In genomic region chr8:84856434-84856833, GRCm38 (mm10) we compare ENCODE assay signal across 8 mouse cellular contexts. TPM values are rescaled to one million over a fixed set of nuclear protein-coding genes. Genes with fewer than 3 reads are reported as not detected.
A peak's percentile ranks its signal among the peaks of the same experiment; 100 is the strongest.
DNase-seq lines count a peak whose midpoint lies in the region; ATAC-seq and TF ChIP-seq lines count a peak whose summit lies in the region.

No protein-coding gene starts in this region.

- peaks cover 17% of the 10 kb centered on the region for H3K4me1 ChIP-seq in heart, embryonic 10.5 days
- peaks cover 48% of the 10 kb centered on the region for H3K4me1 ChIP-seq in E14TG2a.4 (replicated peaks; ENCODE audit: low read depth, low read length)
- peaks cover 6% of the 10 kb centered on the region; the same call in 1 of the 2 replicates for H3K4me1 ChIP-seq in forebrain, postnatal 0 days (ENCODE audit: insufficient read depth)
- H3K4me1 ChIP-seq in liver, postnatal 0 days (ENCODE audit: insufficient read depth): peaks cover 14% of the 10 kb centered on the region

- peaks cover 26% of the 10 kb centered on the region for H3K36me3 ChIP-seq in heart, embryonic 10.5 days
- H3K36me3 ChIP-seq in E14TG2a.4 (ENCODE audit: insufficient read depth, low read length): peaks cover 33% of the 10 kb centered on the region
- peaks cover 23% of the 10 kb centered on the region for H3K36me3 ChIP-seq in forebrain, postnatal 0 days (ENCODE audit: insufficient read depth)
- H3K36me3 ChIP-seq in liver, postnatal 0 days (replicated peaks; ENCODE audit: insufficient read depth, low read length): peaks cover 21% of the 10 kb centered on the region

- DNase-seq in heart, embryonic 10.5 days (ENCODE audit: low spot score): no peak
- no peak for DNase-seq in heart, postnatal 36 days
- no peak for DNase-seq in forebrain, postnatal 0 days
- DNase-seq in liver, postnatal 0 days: no peak
- no peak for DNase-seq in adrenal gland, postnatal 10 days
- no peak for DNase-seq in MN1 (ENCODE audit: low spot score)
- DNase-seq in layer of hippocampus, postnatal 25 days (ENCODE audit: extremely low spot score in 1 of 2, low spot score in 1 of 2): no peak

- no peaks in the 10 kb centered on the region for H3K9me3 ChIP-seq in heart, embryonic 10.5 days
- no peaks in the 10 kb centered on the region for H3K9me3 ChIP-seq in E14TG2a.4 (ENCODE audit: low read length)
- no peaks in the 10 kb centered on the region for H3K9me3 ChIP-seq in forebrain, postnatal 0 days (ENCODE audit: low read length)
- no peaks in the 10 kb centered on the region for H3K9me3 ChIP-seq in liver, postnatal 0 days (ENCODE audit: low read length)

- H3K4me2 ChIP-seq in forebrain, postnatal 0 days (ENCODE audit: low read depth): peak overlapping the region; percentile 70; the same call in 1 of the 2 replicates
- H3K4me2 ChIP-seq in liver, postnatal 0 days (ENCODE audit: low read depth, low read length): peak overlapping the region; percentile 87; the same call in 1 of the 2 replicates

- 89% methylated on average over 3 of the region's 3 CpGs for WGBS in heart, embryonic 10.5 days
- 97% methylated on average over 3 of the region's 3 CpGs for WGBS in forebrain, postnatal 0 days
- WGBS in liver, postnatal 0 days (ENCODE audit: insufficient replicate concordance): 90% methylated on average over 3 of the region's 3 CpGs

- peak overlapping the region; percentile 98 for H3K4me3 ChIP-seq in heart, embryonic 10.5 days
- H3K4me3 ChIP-seq in E14TG2a.4 (replicated peaks; ENCODE audit: low read length): peak overlapping the region; percentile 100; the same call in 1 of the 2 replicates
- H3K4me3 ChIP-seq in forebrain, postnatal 0 days (ENCODE audit: low read depth, low read length): peak overlapping the region; percentile 78; the same call in 1 of the 2 replicates
- H3K4me3 ChIP-seq in liver, postnatal 0 days (ENCODE audit: low read depth, low read length): peak overlapping the region; percentile 89; the same call in 1 of the 2 replicates

- intact Hi-C loops in heart, postnatal 36 days (cut with DNase I): loop anchor here (5.0 kb wide), 1 partner anchor 1766 kb away; the partner anchor contains the start of gene Lonp2

- peak overlapping the region; percentile 96 for H3K27ac ChIP-seq in heart, embryonic 10.5 days
- H3K27ac ChIP-seq in forebrain, postnatal 0 days (ENCODE audit: low read depth, low read length): no peak overlapping the region; the same call in 1 of the 2 replicates
- H3K27ac ChIP-seq in liver, postnatal 0 days (ENCODE audit: low read depth): no peak overlapping the region

- no peaks in the 10 kb centered on the region for H3K27me3 ChIP-seq in heart, embryonic 10.5 days (ENCODE audit: insufficient read depth, poor library complexity, severe bottlenecking)
- H3K27me3 ChIP-seq in E14TG2a.4 (ENCODE audit: insufficient read depth, low read length): no peaks in the 10 kb centered on the region
- H3K27me3 ChIP-seq in forebrain, postnatal 0 days (ENCODE audit: insufficient read depth, low read length): no peaks in the 10 kb centered on the region
- H3K27me3 ChIP-seq in liver, postnatal 0 days (ENCODE audit: insufficient read depth, low read length): no peaks in the 10 kb centered on the region

- TF ChIP-seq EP300 in liver, postnatal 0 days (IDR thresholded peaks at IDR 0.05; ENCODE audit: low read depth): no peak

- peak overlapping the region; percentile 76; the same call in 1 of the 2 replicates for H3K9ac ChIP-seq in forebrain, postnatal 0 days
- no peak overlapping the region for H3K9ac ChIP-seq in liver, postnatal 0 days (replicated peaks)

- TF ChIP-seq CTCF in E14TG2a.4 (conservative IDR thresholded peaks at IDR 0.05; ENCODE audit: low read length): no peak
- no peak for TF ChIP-seq CTCF in forebrain, postnatal 0 days (IDR thresholded peaks at IDR 0.05; ENCODE audit: low read depth)
- TF ChIP-seq CTCF in liver, postnatal 0 days (IDR thresholded peaks at IDR 0.05; ENCODE audit: low read depth): no peak

- no peak for ATAC-seq in forebrain, postnatal 0 days
- ATAC-seq in liver, postnatal 0 days: no peak

RNA-seq across cellular contexts. Expression of gene Farsa, which starts 0.4 kb away (rescaled TPM):
- 80.8 and 108 TPM in 2 replicates for polyA plus RNA-seq in heart, embryonic 10.5 days (2016; fragmentation: Nextera tagmentation; extraction: Ambion mirVana)
- 10 to 100 TPM; 23.1 TPM for total RNA-seq in heart, postnatal 36 days (2021)
- 77.1 and 91.2 TPM in 2 replicates for total RNA-seq in forebrain, postnatal 0 days (2014; rRNA removed)
- polyA plus RNA-seq in forebrain, postnatal 0 days (2015; fragmentation: Nextera tagmentation; extraction: Ambion mirVana): 100 and 103 TPM in 2 replicates
- polyA plus RNA-seq in liver, postnatal 0 days (2015; fragmentation: Nextera tagmentation; extraction: Ambion mirVana): 30.3 and 33.6 TPM in 2 replicates
- total RNA-seq in adrenal gland, postnatal 10 days (2021): 10 to 100 TPM; 52.0 to 52.4 TPM
- total RNA-seq in layer of hippocampus, postnatal 25 days (2021): 10 to 100 TPM; 52.4 to 53.3 TPM

RNA-seq across cellular contexts. Expression of gene Calr, which starts 9.7 kb away (rescaled TPM):
- polyA plus RNA-seq in heart, embryonic 10.5 days (2016; fragmentation: Nextera tagmentation; extraction: Ambion mirVana): 881 and 1,047 TPM in 2 replicates
- 100 to 1,000 TPM; 337 to 380 TPM for total RNA-seq in heart, postnatal 36 days (2021)
- 470 and 505 TPM in 2 replicates for total RNA-seq in forebrain, postnatal 0 days (2014; rRNA removed)
- 354 and 405 TPM in 2 replicates for polyA plus RNA-seq in forebrain, postnatal 0 days (2015; fragmentation: Nextera tagmentation; extraction: Ambion mirVana)
- polyA plus RNA-seq in liver, postnatal 0 days (2015; fragmentation: Nextera tagmentation; extraction: Ambion mirVana): 331 and 375 TPM in 2 replicates
- total RNA-seq in adrenal gland, postnatal 10 days (2021): 100 to 1,000 TPM; 404 to 492 TPM
- total RNA-seq in layer of hippocampus, postnatal 25 days (2021): 100 to 1,000 TPM; 473 to 552 TPM

RNA-seq across cellular contexts. Expression of gene Syce2, which starts 15.5 kb away (rescaled TPM):
- 51.7 and 64.6 TPM in 2 replicates for polyA plus RNA-seq in heart, embryonic 10.5 days (2016; fragmentation: Nextera tagmentation; extraction: Ambion mirVana)
- 1 to 10 TPM; 3.8 to 4.1 TPM for total RNA-seq in heart, postnatal 36 days (2021)
- total RNA-seq in forebrain, postnatal 0 days (2014; rRNA removed): 27.5 and 32.2 TPM in 2 replicates
- 77.9 and 78.2 TPM in 2 replicates for polyA plus RNA-seq in forebrain, postnatal 0 days (2015; fragmentation: Nextera tagmentation; extraction: Ambion mirVana)
- 30.6 and 31.2 TPM in 2 replicates for polyA plus RNA-seq in liver, postnatal 0 days (2015; fragmentation: Nextera tagmentation; extraction: Ambion mirVana)
- total RNA-seq in adrenal gland, postnatal 10 days (2021): 10 to 100 TPM; 16.1 to 21.1 TPM
- 10 to 100 TPM; 16.5 to 18.0 TPM for total RNA-seq in layer of hippocampus, postnatal 25 days (2021)

RNA-seq across cellular contexts. Expression of gene Rad23a, which starts 16.0 kb away (rescaled TPM):
- polyA plus RNA-seq in heart, embryonic 10.5 days (2016; fragmentation: Nextera tagmentation; extraction: Ambion mirVana): 137 and 154 TPM in 2 replicates
- total RNA-seq in heart, postnatal 36 days (2021): 10 to 100 TPM; 84.0 to 87.4 TPM
- total RNA-seq in forebrain, postnatal 0 days (2014; rRNA removed): 32.2 and 55.3 TPM in 2 replicates
- polyA plus RNA-seq in forebrain, postnatal 0 days (2015; fragmentation: Nextera tagmentation; extraction: Ambion mirVana): 63.5 and 77.4 TPM in 2 replicates
- polyA plus RNA-seq in liver, postnatal 0 days (2015; fragmentation: Nextera tagmentation; extraction: Ambion mirVana): 154 and 164 TPM in 2 replicates
- total RNA-seq in adrenal gland, postnatal 10 days (2021): 100 to 1,000 TPM in 1 of 2 experiments, 10 to 100 TPM in 1; 89.4 to 108 TPM
- 10 to 100 TPM; 67.0 to 69.7 TPM for total RNA-seq in layer of hippocampus, postnatal 25 days (2021)

RNA-seq across cellular contexts. Expression of gene Gadd45gip1, which starts 25.1 kb away (rescaled TPM):
- polyA plus RNA-seq in heart, embryonic 10.5 days (2016; fragmentation: Nextera tagmentation; extraction: Ambion mirVana): 57.3 and 60.5 TPM in 2 replicates
- total RNA-seq in heart, postnatal 36 days (2021): 10 to 100 TPM; 28.5 to 29.5 TPM
- 24.7 and 28.7 TPM in 2 replicates for total RNA-seq in forebrain, postnatal 0 days (2014; rRNA removed)
- polyA plus RNA-seq in forebrain, postnatal 0 days (2015; fragmentation: Nextera tagmentation; extraction: Ambion mirVana): 36.7 and 40.8 TPM in 2 replicates
- 31.9 and 34.9 TPM in 2 replicates for polyA plus RNA-seq in liver, postnatal 0 days (2015; fragmentation: Nextera tagmentation; extraction: Ambion mirVana)
- 10 to 100 TPM; 39.2 to 40.0 TPM for total RNA-seq in adrenal gland, postnatal 10 days (2021)
- total RNA-seq in layer of hippocampus, postnatal 25 days (2021): 10 to 100 TPM; 23.7 to 27.3 TPM
